Mouse (Mus musculus) heart, postnatal 14 days (tissue): Measurements from ENCODE around the gene Kif3c. TPM values are rescaled to one million over a fixed set of nuclear protein-coding genes. Genes with fewer than 3 reads are reported as not detected.

Experiments used
- DNase-seq, 2 experiments: peaks; one replicate each; pipeline ENCODE4 v3.0.0; 2021 to 2022
- intact Hi-C: fragments of 180-260 bp; cut with DNase I; formaldehyde crosslinking; loops from one replicate; pipeline ENCODE4 v1.15.1; 2025
- total RNA-seq, 2 experiments: library from RNA; stranded (reverse); gene quantifications; 2 replicates each; pipeline ENCODE4 v1.2.3; 2021

Kif3c gene
- total RNA-seq, 2 experiments from 2014 or later, result 4.4 to 5.3 TPM

GRCm38 (mm10) chr12:3414956-3415355, 50.0 kb downstream of the Kif3c start:
- intact Hi-C loops, result no loop called here
- no peak for DNase-seq

GRCm38 (mm10) chr12:3418761-3419160, 53.8 kb downstream of the Kif3c start:
- no peak for DNase-seq
- intact Hi-C loops, result no loop called here

- intact Hi-C loops, result no loop called here
- no peak for DNase-seq
These were observed 55.6 kb downstream of the Kif3c start for GRCm38 (mm10) chr12:3420519-3420918.

GRCm38 (mm10) chr12:3422786-3423185, 57.9 kb downstream of the Kif3c start:
- no peak for DNase-seq
- intact Hi-C loops, result loop anchor here (2.0 kb wide), 1 partner anchor 114 kb away; the partner anchor contains the start of gene Rab10

- DNase-seq, result peak; percentile 18 to 19
- intact Hi-C loops, result no loop called here
These were observed 59.2 kb downstream of the Kif3c start for GRCm38 (mm10) chr12:3424179-3424578.

- intact Hi-C loops, result no loop called here
- peak in 1 of 2 experiments; percentile 22 for DNase-seq
These were observed 60.7 kb downstream of the Kif3c start for GRCm38 (mm10) chr12:3425375-3426341.

- peak; percentile 99 to 100 for DNase-seq
- intact Hi-C loops, result no loop called here
These were observed 61.6 kb downstream of the Kif3c start, which contains the start of gene Asxl2 for GRCm38 (mm10) chr12:3426530-3427034. TSS of gene Asxl2 (plus strand) at chr12:3426857.

GRCm38 (mm10) chr12:3427067-3427889, 62.3 kb downstream of the Kif3c start:
- peak; percentile 73 to 75 for DNase-seq
- intact Hi-C loops, result no loop called here

GRCm38 (mm10) chr12:3427891-3428775, 63.2 kb downstream of the Kif3c start:
- DNase-seq, result no peak
- intact Hi-C loops, result no loop called here

GRCm38 (mm10) chr12:3429681-3430442, 64.9 kb downstream of the Kif3c start:
- no peak for DNase-seq
- intact Hi-C loops, result no loop called here

- no peak for DNase-seq
- intact Hi-C loops, result no loop called here
These were observed 65.5 kb downstream of the Kif3c start for GRCm38 (mm10) chr12:3430443-3430753.

- intact Hi-C loops, result no loop called here
- DNase-seq, result no peak
These were observed 66.1 kb downstream of the Kif3c start for GRCm38 (mm10) chr12:3430985-3431384.

GRCm38 (mm10) chr12:3433736-3434135, 68.8 kb downstream of the Kif3c start:
- intact Hi-C loops, result no loop called here
- no peak for DNase-seq

- intact Hi-C loops, result no loop called here
- no peak for DNase-seq
These were observed 71.5 kb downstream of the Kif3c start for GRCm38 (mm10) chr12:3436446-3436845.

GRCm38 (mm10) chr12:3437815-3438214, 72.9 kb downstream of the Kif3c start:
- no peak for DNase-seq
- intact Hi-C loops, result no loop called here

GRCm38 (mm10) chr12:3440916-3441315, 76.0 kb downstream of the Kif3c start:
- no peak for DNase-seq
- intact Hi-C loops, result no loop called here

GRCm38 (mm10) chr12:3441361-3441760, 76.4 kb downstream of the Kif3c start:
- intact Hi-C loops, result no loop called here
- no peak for DNase-seq

- intact Hi-C loops, result no loop called here
- DNase-seq, result no peak
These were observed 88.6 kb downstream of the Kif3c start for GRCm38 (mm10) chr12:3453554-3453953.
